Mouse (Mus musculus): Measurements from ENCODE around the gene Icmt.

Gene Icmt

GRCm38 (mm10) chr4:152296874-152297861 is at the start of gene Icmt:
Gene Icmt (plus strand): TSS chr4:152297227.
- DNase-seq (ENCODE audit: low spot score) = peak; percentile 100

- DNase-seq (ENCODE audit: low spot score) = no peak
Observed at GRCm38 (mm10) chr4:152250615-152251014, 46.4 kb upstream of the Icmt start.

DNA sequence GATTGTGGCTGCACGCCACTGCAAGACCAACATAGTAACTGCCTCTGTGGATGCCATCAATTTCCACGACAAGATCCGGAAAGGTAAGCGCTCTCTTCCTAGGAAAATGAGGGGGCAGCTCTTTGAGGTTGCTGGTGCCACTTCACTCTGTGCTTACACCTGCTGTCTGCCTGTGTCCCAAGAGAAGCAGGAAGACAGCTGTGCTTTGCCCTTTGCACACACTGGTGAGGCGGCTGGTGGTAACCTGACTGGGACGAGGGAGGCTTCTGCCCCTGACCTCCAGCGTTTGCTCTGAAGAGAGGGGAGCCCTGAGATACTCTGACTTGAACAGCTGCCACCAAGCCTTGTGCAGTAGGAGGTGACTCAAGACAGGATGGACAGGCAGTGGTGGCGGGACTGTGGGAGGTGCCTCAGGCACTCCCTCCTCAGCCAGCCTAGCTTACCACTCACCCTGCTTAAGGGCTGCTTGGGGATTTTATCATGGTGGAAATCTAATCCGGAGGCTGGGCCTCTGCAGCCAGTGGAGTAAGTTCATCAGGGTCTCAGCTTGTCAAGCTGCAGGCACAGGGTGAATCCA is 43.8 kb upstream of the Icmt start:
- no peak for DNase-seq (ENCODE audit: low spot score)

- DNase-seq (ENCODE audit: low spot score) = peak; percentile 68
Observed at GRCm38 (mm10) chr4:152257070-152257469, 40.0 kb upstream of the Icmt start.

DNA sequence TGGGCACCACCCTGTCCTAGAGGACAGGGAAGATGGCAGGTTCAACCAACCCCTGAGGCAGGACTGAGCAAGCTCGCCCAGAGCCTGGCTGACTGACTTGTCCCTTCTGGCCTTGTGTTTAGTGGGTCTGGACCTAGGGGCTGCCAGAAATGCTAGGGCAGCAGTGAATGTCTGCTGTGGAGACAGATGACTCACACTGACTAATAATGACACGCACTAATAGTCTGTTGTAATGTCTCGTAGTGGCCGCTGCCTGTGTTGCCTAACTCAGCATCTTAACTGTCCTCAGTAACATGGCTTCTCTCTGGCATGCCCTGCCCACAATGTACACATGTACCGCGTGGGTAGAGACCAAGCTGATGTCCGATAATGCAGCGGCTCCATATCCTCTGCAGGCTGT is 36.6 kb upstream of the Icmt start:
- no peak for DNase-seq (ENCODE audit: low spot score)

DNA sequence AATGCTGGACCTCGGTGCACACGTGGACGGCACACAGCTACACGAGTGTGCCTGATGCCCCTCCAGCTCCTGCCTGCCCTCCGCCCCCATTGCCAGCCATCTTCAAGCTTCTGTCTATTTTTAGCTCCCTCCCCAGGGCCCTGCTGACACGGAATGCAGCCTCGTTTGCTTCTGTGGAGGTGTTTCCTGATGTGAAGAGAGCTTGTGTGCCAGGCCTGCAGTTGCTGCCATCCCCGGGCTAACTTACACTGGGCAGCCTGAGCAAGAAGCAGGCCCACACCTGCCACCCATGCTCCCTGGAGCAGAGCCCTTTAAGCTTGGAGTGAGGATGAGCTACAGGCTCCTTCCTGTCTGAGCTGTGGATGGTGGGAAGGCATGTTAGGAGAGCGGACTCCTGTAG is 34.8 kb upstream of the Icmt start:
- DNase-seq (ENCODE audit: low spot score) = no peak

DNA sequence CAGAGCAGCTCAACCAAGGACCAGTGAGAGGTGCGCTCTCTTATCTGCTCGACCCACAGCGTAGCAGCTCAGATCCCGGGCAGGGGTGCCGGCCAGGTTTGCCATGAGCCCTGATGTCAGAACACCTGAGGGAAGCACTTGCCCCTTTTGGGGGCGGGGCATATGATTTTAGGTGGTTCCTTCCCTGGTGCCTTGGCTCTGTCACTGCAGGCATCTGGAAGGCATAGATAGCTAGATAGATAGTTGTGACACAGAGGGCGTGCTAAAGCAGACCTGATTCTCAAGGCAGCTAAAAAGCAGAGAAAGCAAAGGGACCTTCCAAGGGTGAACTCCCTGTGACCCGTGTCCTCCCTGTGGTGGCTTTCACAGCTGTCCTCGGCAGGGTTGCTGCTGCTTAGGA is 33.9 kb upstream of the Icmt start:
- DNase-seq (ENCODE audit: low spot score) = no peak

- DNase-seq (ENCODE audit: low spot score) = no peak
Observed at GRCm38 (mm10) chr4:152263512-152264176, 33.4 kb upstream of the Icmt start.

GRCm38 (mm10) chr4:152264177-152264530 is 32.9 kb upstream of the Icmt start:
- DNase-seq (ENCODE audit: low spot score) = no peak

- no peak for DNase-seq (ENCODE audit: low spot score)
Observed at GRCm38 (mm10) chr4:152264867-152265568, 32.0 kb upstream of the Icmt start.

DNA sequence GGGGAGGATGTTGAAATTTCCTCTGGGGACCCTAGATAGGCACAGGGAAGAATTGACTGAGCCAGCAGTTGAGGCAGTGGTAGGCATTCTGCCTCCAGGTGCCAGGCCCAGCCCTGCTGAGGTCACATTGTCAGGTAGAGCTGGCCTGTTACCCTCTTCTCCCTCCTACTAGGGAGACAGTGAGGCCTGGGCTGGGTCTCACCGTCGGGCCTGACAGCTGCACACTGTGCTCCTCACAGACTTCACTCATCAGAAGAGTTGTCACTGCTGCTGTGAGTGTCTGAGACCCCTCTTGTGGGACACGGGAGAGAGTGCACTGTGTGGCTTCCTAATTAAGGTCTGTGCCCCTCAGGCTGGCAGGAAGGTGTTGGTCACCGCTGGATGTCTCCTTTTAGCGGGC is 31.2 kb upstream of the Icmt start:
- no peak for DNase-seq (ENCODE audit: low spot score)

DNA sequence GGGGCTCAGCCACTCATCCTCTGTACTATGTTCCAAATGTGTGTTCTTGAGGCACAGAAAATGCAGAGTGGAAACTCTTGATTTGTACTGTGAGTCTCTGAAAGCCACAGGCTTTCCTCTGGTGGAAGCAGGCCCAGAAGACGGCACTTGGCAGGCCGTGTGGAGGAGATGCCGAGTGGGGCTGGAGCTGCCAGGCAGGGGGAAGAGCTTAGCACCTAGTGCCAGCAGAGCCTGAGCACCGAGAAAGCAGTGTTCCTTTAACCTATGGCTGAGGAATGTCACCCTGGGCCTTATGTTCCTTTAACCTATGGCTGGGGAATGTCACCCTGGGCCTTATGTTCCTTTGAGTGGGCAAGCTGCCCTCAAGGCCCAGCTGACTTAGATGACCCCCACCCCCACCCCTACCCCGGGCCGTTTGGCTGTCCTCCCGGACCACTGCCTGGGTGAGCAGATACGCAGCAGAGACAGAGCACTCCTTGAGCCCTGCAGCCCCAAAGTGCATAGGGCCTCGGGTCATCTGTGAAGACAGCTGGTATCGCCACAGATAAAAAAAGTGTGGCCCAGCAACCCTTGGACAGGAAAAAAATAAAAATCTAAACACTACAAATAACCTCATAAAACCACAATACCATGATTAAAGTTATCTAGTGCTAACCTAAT is 30.7 kb upstream of the Icmt start:
- DNase-seq (ENCODE audit: low spot score) = peak; percentile 34

- no peak for DNase-seq (ENCODE audit: low spot score)
Observed at GRCm38 (mm10) chr4:152267748-152268369, 29.2 kb upstream of the Icmt start.

- no peak for DNase-seq (ENCODE audit: low spot score)
Observed at GRCm38 (mm10) chr4:152269967-152270366, 27.1 kb upstream of the Icmt start.

- no peak for DNase-seq (ENCODE audit: low spot score)
Observed at GRCm38 (mm10) chr4:152270599-152270998, 26.4 kb upstream of the Icmt start.

DNA sequence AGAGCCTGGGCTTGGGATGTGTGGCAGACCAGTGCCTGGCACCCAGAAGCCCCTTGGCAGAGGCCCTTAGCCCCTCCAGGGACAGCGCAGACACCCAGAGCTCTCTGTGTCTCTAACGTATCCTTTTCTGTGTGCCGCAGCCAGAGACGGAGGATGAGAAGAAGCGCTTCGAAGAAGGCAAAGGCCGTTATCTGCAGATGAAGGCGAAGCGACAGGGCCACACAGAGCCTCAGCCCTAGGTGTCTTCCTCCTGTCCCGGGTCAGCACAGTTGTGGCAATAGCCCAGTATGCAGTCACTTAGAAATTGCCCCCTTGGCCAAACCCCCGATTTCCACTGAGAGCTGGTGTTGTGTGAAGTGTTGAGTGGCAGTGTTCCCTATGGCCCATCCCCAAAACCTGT is 25.7 kb upstream of the Icmt start:
- DNase-seq (ENCODE audit: low spot score) = no peak

DNA sequence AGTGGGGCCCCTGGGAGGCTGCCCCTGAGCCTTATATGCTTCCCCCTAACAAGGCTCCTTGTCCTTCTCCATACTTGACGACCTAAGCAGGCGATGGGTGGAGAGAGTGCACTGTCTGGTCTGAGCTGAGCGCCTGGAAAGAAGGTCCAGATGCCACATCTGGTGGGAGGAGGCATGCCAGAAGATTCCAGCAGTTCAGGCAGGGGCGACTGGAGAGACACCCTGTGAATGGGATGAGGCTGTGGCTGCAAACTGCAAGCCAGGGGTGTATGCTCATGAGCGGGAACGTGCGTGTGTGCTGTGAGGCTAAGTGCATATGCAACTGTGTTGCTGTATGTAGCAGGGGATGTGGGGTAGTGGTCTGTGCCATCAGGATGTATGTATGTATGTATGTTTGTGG is 25.0 kb upstream of the Icmt start:
- DNase-seq (ENCODE audit: low spot score) = no peak

DNA sequence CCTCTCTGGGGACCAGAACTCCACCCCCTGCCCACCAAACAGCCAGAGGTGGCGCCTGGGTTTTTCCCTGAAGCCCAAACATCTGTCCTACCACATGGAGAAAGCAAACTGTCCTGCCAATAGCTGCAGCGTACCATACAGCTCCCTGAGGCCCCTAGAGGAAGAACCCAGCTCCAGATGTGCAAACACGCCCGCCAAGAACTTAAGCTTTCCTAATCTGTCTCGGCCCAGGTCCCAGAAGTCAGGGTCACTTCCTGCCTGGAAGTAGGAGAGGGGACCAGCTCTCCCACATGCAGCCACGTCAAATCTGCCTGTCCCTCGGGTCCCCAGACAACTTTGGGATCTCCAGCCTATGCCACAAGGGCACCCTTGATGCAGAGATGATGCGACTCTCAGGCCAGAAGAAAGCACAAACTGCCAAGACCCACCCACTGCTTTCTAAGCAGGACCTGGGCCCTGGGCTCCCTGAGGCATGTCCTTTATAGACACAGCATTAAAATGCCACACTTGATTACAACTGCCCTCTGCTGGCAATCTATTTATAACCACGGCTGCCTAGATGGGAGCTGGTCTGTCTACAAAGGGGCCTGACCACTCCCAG is 24.5 kb upstream of the Icmt start:
- DNase-seq (ENCODE audit: low spot score) = peak; percentile 73

DNA sequence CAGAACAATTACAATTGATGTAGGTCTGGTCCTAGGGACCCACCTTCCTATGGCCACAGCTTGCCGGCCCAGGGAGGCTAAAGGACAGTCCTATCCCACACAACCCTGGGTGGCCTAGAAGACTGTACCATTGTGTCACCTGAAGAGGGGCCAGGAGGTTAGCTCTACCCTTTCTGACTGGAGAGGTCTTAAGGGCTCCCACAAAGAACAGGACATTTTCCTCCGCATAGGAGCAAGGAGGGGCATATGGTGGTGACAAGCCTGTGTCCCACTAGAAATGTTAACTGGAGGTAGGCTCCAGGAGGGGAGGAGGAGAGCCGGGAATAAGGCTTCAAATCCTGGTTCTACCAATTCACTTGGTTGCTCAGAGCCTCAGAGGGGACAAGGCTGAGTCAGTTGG is 23.8 kb upstream of the Icmt start:
- no peak for DNase-seq (ENCODE audit: low spot score)

- peak; percentile 60 for DNase-seq (ENCODE audit: low spot score)
Observed at GRCm38 (mm10) chr4:152273621-152274236, 23.3 kb upstream of the Icmt start, which contains the start of gene Gpr153. Gene Gpr153 (plus strand): TSS chr4:152274232.
